Mouse (Mus musculus) ES-E14 (cell line): Measurements from ENCODE around the gene Commd1. TPM values are rescaled to one million over a fixed set of nuclear protein-coding genes. Genes with fewer than 3 reads are reported as not detected.
A peak's percentile ranks its signal among the peaks of the same experiment; 100 is the strongest.

Experiments used
- DNase-seq: peaks from one replicate; pipeline ENCODE4 v3.0.0-alpha.2; 2013; ENCODE audit warnings: low read depth, low spot score
- H3K27ac ChIP-seq: 2 replicates; pipeline ENCODE4 v1.5.1; 2012; ENCODE audit warnings: low read depth, mild to moderate bottlenecking, low read length, moderate library complexity, mixed read lengths; ENCODE audit not compliant: poor library complexity, insufficient read depth, severe bottlenecking
- H3K36me3 ChIP-seq: 2 replicates; pipeline ENCODE4 v1.6.1; 2012; ENCODE audit warnings: mild to moderate bottlenecking, low read length, moderate library complexity, mixed read lengths; ENCODE audit not compliant: control insufficient read depth, poor library complexity, insufficient read depth, severe bottlenecking
- H3K4me1 ChIP-seq, 2 experiments: fragments of 150-350 bp in 1 of 2; sonication (generic) in 1 of 2; 2 replicates each; pipeline ENCODE4 v1.6.1; 2012; ENCODE audit warnings: low read length in 2 of 2, mild to moderate bottlenecking in 1 of 2, mixed read lengths in 1 of 2; ENCODE audit not compliant: control insufficient read depth in 2 of 2, insufficient read depth in 2 of 2, poor library complexity in 1 of 2
- H3K4me3 ChIP-seq, 2 experiments: fragments of 150-350 bp in 1 of 2; sonication (generic) in 1 of 2; 2 replicates each; pipeline ENCODE4 v1.5.1; 2012; ENCODE audit warnings: low read length in 2 of 2, low read depth in 1 of 2, mild to moderate bottlenecking in 1 of 2, mixed read lengths in 1 of 2; ENCODE audit not compliant: insufficient read depth in 1 of 2, poor library complexity in 1 of 2, severe bottlenecking in 1 of 2
- H3K9ac ChIP-seq: 2 replicates; pipeline ENCODE4 v1.6.1; 2012; ENCODE audit warnings: low read depth, mild to moderate bottlenecking, low read length, mixed read lengths; ENCODE audit not compliant: poor library complexity, insufficient read depth, severe bottlenecking
- H3K9me3 ChIP-seq: fragments of 150-350 bp; sonication (generic); 2 replicates; pipeline ENCODE4 v1.6.1; 2012; ENCODE audit warnings: low read depth, mild to moderate bottlenecking, low read length; ENCODE audit not compliant: control insufficient read depth, insufficient read depth
- CHD2 ChIP-seq: IDR thresholded peaks from 2 replicates; pipeline ENCODE4 v1.6.1; 2014; ENCODE audit warnings: mild to moderate bottlenecking, low read depth, low read length, inconsistent platforms
- HCFC1 ChIP-seq: IDR thresholded peaks from 2 replicates; pipeline ENCODE4 v1.6.1; 2012; ENCODE audit warnings: low read length, inconsistent platforms, borderline replicate concordance; ENCODE audit not compliant: insufficient read depth
- MAFK ChIP-seq: IDR thresholded peaks from 2 replicates; pipeline ENCODE4 v1.6.1; 2014; ENCODE audit warnings: mild to moderate bottlenecking, low read depth, low read length, inconsistent platforms; ENCODE audit not compliant: insufficient read depth
- ZC3H11A ChIP-seq: IDR thresholded peaks from 2 replicates; pipeline ENCODE4 v1.6.1; 2012; ENCODE audit warnings: low read depth, mild to moderate bottlenecking, inconsistent platforms, low read length, borderline replicate concordance
- ZNF384 ChIP-seq: IDR thresholded peaks from 2 replicates; pipeline ENCODE4 v1.6.1; 2012; ENCODE audit warnings: low read depth, low read length, inconsistent platforms
- in situ Hi-C, 2 experiments: fragments of 600-800 bp; cut with MboI; formaldehyde crosslinking; loops; one replicate each; pipeline ENCODE4 v1.15.1; 2025; ENCODE audit warnings: low sequenced_read_pairs in 2 of 2, inconsistent platforms in 1 of 2; ENCODE audit not compliant: unreplicated experiment in 2 of 2
- total RNA-seq: library from RNA; depleted of rRNA; stranded (reverse); fragments of 300-350 nt; gene quantifications from 2 replicates; pipeline ENCODE4 v1.2.3, GENCODE M21; 2012

Gene Commd1
- total RNA-seq, 1 experiment: 106 TPM

GRCm38 (mm10) chr11:23023155-23023554 is 41.0 kb upstream of the Commd1 start:
- Histone ChIP-seq H3K4me1 (no peaks in the 10 kb centered on the region), H3K36me3 (no peaks in the 10 kb centered on the region), H3K4me3 (no peak overlapping the region), H3K9ac (no peak overlapping the region), H3K9me3 (no peaks in the 10 kb centered on the region), H3K27ac (no peak overlapping the region)
- no peak for TF ChIP-seq MAFK
- TF ChIP-seq ZC3H11A: no peak
- TF ChIP-seq ZNF384: no peak
- TF ChIP-seq HCFC1: no peak
- TF ChIP-seq CHD2: no peak
- in situ Hi-C loops: no loop called here
- no peak for DNase-seq

- DNase-seq: no peak
- H3K4me1 ChIP-seq: no peaks in the 10 kb centered on the region
- TF ChIP-seq MAFK: no peak
- TF ChIP-seq CHD2: no peak
- TF ChIP-seq ZC3H11A: no peak
- TF ChIP-seq ZNF384: no peak
- no peak for TF ChIP-seq HCFC1
Measured at GRCm38 (mm10) chr11:23020841-23021240, 38.7 kb upstream of the Commd1 start.

GRCm38 (mm10) chr11:23020116-23020770 is 38.1 kb upstream of the Commd1 start:
- in situ Hi-C loops: no loop called here
- no peak for DNase-seq
- peak overlapping the region; percentile 37; the same call in 1 of the 2 replicates for H3K9ac ChIP-seq
- TF ChIP-seq HCFC1 (no peak), MAFK (no peak), CHD2 (no peak), ZC3H11A (no peak), ZNF384 (no peak)
- no peaks in the 10 kb centered on the region for H3K9me3 ChIP-seq
- H3K4me3 ChIP-seq: peak overlapping the region; percentile 19 to 22; a peak in 1 of 4 replicates
- no peaks in the 10 kb centered on the region for H3K4me1 ChIP-seq
- no peaks in the 10 kb centered on the region for H3K36me3 ChIP-seq
- H3K27ac ChIP-seq: no peak overlapping the region

More at GRCm38 (mm10) chr11:23020841-23021240, 38.7 kb upstream of the Commd1 start:
- in situ Hi-C loops: no loop called here
- Histone ChIP-seq H3K4me3 (0 out of 4 replicates have a peak overlapping the region, but pooled peaks of 1 of the 2 experiments have one; percentile 18), H3K9me3 (no peaks in the 10 kb centered on the region), H3K9ac (peak overlapping the region; percentile 37; the same call in 1 of the 2 replicates), H3K27ac (no peak overlapping the region), H3K36me3 (no peaks in the 10 kb centered on the region)

GRCm38 (mm10) chr11:23017943-23018342 is 35.8 kb upstream of the Commd1 start:
- Histone ChIP-seq H3K9me3 (no peaks in the 10 kb centered on the region), H3K9ac (no peak overlapping the region), H3K36me3 (no peaks in the 10 kb centered on the region), H3K4me1 (no peaks in the 10 kb centered on the region), H3K27ac (no peak overlapping the region), H3K4me3 (no peak overlapping the region)
- in situ Hi-C loops: no loop called here
- DNase-seq: no peak
- TF ChIP-seq MAFK (no peak), HCFC1 (no peak), ZNF384 (no peak), ZC3H11A (no peak), CHD2 (no peak)
